Mouse (Mus musculus): Measurements from ENCODE around the gene Pcbp3. TPM values are rescaled to one million over a fixed set of nuclear protein-coding genes. Genes with fewer than 3 reads are reported as not detected.

Gene Pcbp3
- polyA plus RNA-seq, 1 experiment from 2014 or later, result 6.9 TPM

- Histone ChIP-seq H3K36me3 (ENCODE audit: control insufficient read depth, insufficient read depth, low read length) (no peaks in the 10 kb centered on the region), H3K9ac (ENCODE audit: low read depth, low read length) (no peak overlapping the region), H3K4me2 (no peak overlapping the region), H3K9me3 (replicated peaks; ENCODE audit: control insufficient read depth, low read length) (no peaks in the 10 kb centered on the region), H3K4me3 (ENCODE audit: low read depth, low read length) (no peak overlapping the region), H3K27ac (ENCODE audit: low read depth, low read length) (no peak overlapping the region), H3K4me1 (ENCODE audit: control insufficient read depth, insufficient read depth, low read length) (peaks cover 2% of the 10 kb centered on the region; the same call in 1 of the 2 replicates), H3K27me3 (ENCODE audit: control insufficient read depth, insufficient read depth, low read length) (no peaks in the 10 kb centered on the region)
- ATAC-seq (replicated peaks; ENCODE audit: insufficient number of reproducible peaks, low FRiP score, low TSS enrichment), result no peak
- 81% methylated on average over 7 of the region's 7 CpGs for WGBS (ENCODE audit: insufficient replicate concordance)
These were observed 247.4 kb downstream of the Pcbp3 start for GRCm38 (mm10) chr10:76714303-76714702.

- no peak for ATAC-seq (replicated peaks; ENCODE audit: insufficient number of reproducible peaks, low FRiP score, low TSS enrichment)
- no peak overlapping the region for H3K4me2 ChIP-seq
- no peak overlapping the region for H3K4me3 ChIP-seq (ENCODE audit: low read depth, low read length)
- no peaks in the 10 kb centered on the region for H3K4me1 ChIP-seq (ENCODE audit: control insufficient read depth, insufficient read depth, low read length)
- no peak overlapping the region for H3K9ac ChIP-seq (ENCODE audit: low read depth, low read length)
- no peaks in the 10 kb centered on the region for H3K36me3 ChIP-seq (ENCODE audit: control insufficient read depth, insufficient read depth, low read length)
- WGBS (ENCODE audit: insufficient replicate concordance), result 78% methylated on average over 3 of the region's 3 CpGs
- no peaks in the 10 kb centered on the region for H3K9me3 ChIP-seq (replicated peaks; ENCODE audit: control insufficient read depth, low read length)
- H3K27me3 ChIP-seq (ENCODE audit: control insufficient read depth, insufficient read depth, low read length), result no peaks in the 10 kb centered on the region
- H3K27ac ChIP-seq (ENCODE audit: low read depth, low read length), result no peak overlapping the region
These were observed 249.2 kb downstream of the Pcbp3 start for GRCm38 (mm10) chr10:76712500-76712899.

Other genes starting within 250 kb of the Pcbp3 start
- gene Col6a1, start 235.7 kb downstream of the Pcbp3 start, polyA plus RNA-seq (2014; fragmentation: Nextera tagmentation; extraction: Ambion mirVana), result 16.3 and 22.1 TPM in 2 replicates
- 15.3 and 15.8 TPM in 2 replicates for gene Slc19a1, start 70.4 kb upstream of the Pcbp3 start, polyA plus RNA-seq (2014; fragmentation: Nextera tagmentation; extraction: Ambion mirVana)
- gene Col18a1, start 204.7 kb upstream of the Pcbp3 start, polyA plus RNA-seq (2014; fragmentation: Nextera tagmentation; extraction: Ambion mirVana), result 113 and 164 TPM in 2 replicates

Measured in heart, embryonic 11.5 days (tissue).